Mouse (Mus musculus): Measurements from ENCODE around the gene Sox5. TPM values are rescaled to one million over a fixed set of nuclear protein-coding genes. Genes with fewer than 3 reads are reported as not detected.
"Not testable (repeated sequence)": the region's sequence is repeated elsewhere in the genome, so short reads cannot be mapped to it uniquely, and the experiment has no call there.

The Sox5 gene
- polyA plus RNA-seq, 1 experiment from 2014 or later, result 19.9 TPM

- Histone ChIP-seq H3K4me1 (replicated peaks) (no peaks in the 10 kb centered on the region), H3K4me3 (no peak overlapping the region), H3K27ac (ENCODE audit: poor library complexity, severe bottlenecking) (no peak overlapping the region), H3K9me3 (replicated peaks) (0 out of 2 replicates have a peak, but pooled peaks cover 5% of the 10 kb centered on the region), H3K27me3 (replicated peaks) (no peaks in the 10 kb centered on the region), H3K36me3 (no peaks in the 10 kb centered on the region), H3K4me2 (no peak overlapping the region), H3K9ac (no peak overlapping the region)
- 89% methylated on average over 3 of the region's 3 CpGs for WGBS
- no peak for ATAC-seq (ENCODE audit: insufficient number of reproducible peaks, low FRiP score)
These were observed 500.1 kb downstream of the Sox5 start for GRCm38 (mm10) chr6:144281661-144282060.

- H3K9ac ChIP-seq, result no peak overlapping the region
- H3K4me2 ChIP-seq, result no peak overlapping the region
- peaks cover 5% of the 10 kb centered on the region; the same call in 1 of the 2 replicates for H3K9me3 ChIP-seq (replicated peaks)
- no peaks in the 10 kb centered on the region for H3K27me3 ChIP-seq (replicated peaks)
- no peak overlapping the region for H3K27ac ChIP-seq (ENCODE audit: poor library complexity, severe bottlenecking)
- no peak overlapping the region for H3K4me3 ChIP-seq
- 0 out of 2 replicates have a peak, but pooled peaks cover under 1% of the 10 kb centered on the region for H3K4me1 ChIP-seq (replicated peaks)
- WGBS, result 68% methylated on average over 13 of the region's 13 CpGs
- no peak for ATAC-seq (ENCODE audit: insufficient number of reproducible peaks, low FRiP score)
- H3K36me3 ChIP-seq, result no peaks in the 10 kb centered on the region
These were observed 503.2 kb downstream of the Sox5 start for GRCm38 (mm10) chr6:144278505-144279053.

- H3K9me3 ChIP-seq (replicated peaks); H3K4me3 ChIP-seq; H3K27ac ChIP-seq (ENCODE audit: poor library complexity, severe bottlenecking); H3K9ac ChIP-seq; H3K4me2 ChIP-seq; ATAC-seq (ENCODE audit: insufficient number of reproducible peaks, low FRiP score); H3K36me3 ChIP-seq; H3K4me1 ChIP-seq (replicated peaks); H3K27me3 ChIP-seq (replicated peaks): not testable (repeated sequence)
- 38% methylated on average over 4 of the region's 4 CpGs for WGBS
These were observed 508.4 kb downstream of the Sox5 start for GRCm38 (mm10) chr6:144273425-144273824.

- H3K4me1 ChIP-seq (replicated peaks), result 0 out of 2 replicates have a peak, but pooled peaks cover 2% of the 10 kb centered on the region
- no peak overlapping the region for H3K4me2 ChIP-seq
- H3K36me3 ChIP-seq, result no peaks in the 10 kb centered on the region
- ATAC-seq (ENCODE audit: insufficient number of reproducible peaks, low FRiP score), result no peak
- no peak overlapping the region for H3K4me3 ChIP-seq
- H3K9me3 ChIP-seq (replicated peaks), result no peaks in the 10 kb centered on the region; the same call in 1 of the 2 replicates
- no peak overlapping the region for H3K9ac ChIP-seq
- WGBS, result 80% methylated on average over 2 of the region's 2 CpGs
- H3K27me3 ChIP-seq (replicated peaks), result no peaks in the 10 kb centered on the region
- no peak overlapping the region for H3K27ac ChIP-seq (ENCODE audit: poor library complexity, severe bottlenecking)
These were observed 510.5 kb downstream of the Sox5 start for GRCm38 (mm10) chr6:144271326-144271725.

- H3K9me3 ChIP-seq (replicated peaks), result no peaks in the 10 kb centered on the region
- H3K27me3 ChIP-seq (replicated peaks), result no peaks in the 10 kb centered on the region
- no peak for ATAC-seq (ENCODE audit: insufficient number of reproducible peaks, low FRiP score)
- no peaks in the 10 kb centered on the region for H3K36me3 ChIP-seq
- 0 out of 2 replicates have a peak, but pooled peaks cover 2% of the 10 kb centered on the region for H3K4me1 ChIP-seq (replicated peaks)
- H3K4me3 ChIP-seq, result no peak overlapping the region
- H3K27ac ChIP-seq (ENCODE audit: poor library complexity, severe bottlenecking), result no peak overlapping the region
- no peak overlapping the region for H3K4me2 ChIP-seq
- WGBS, result 77% methylated on average over 3 of the region's 3 CpGs
- H3K9ac ChIP-seq, result no peak overlapping the region
These were observed 511.5 kb downstream of the Sox5 start for GRCm38 (mm10) chr6:144270306-144270705.

GRCm38 (mm10) chr6:144269666-144270065 is 512.1 kb downstream of the Sox5 start:
- Histone ChIP-seq H3K4me3 (no peak overlapping the region), H3K4me2 (no peak overlapping the region), H3K9ac (no peak overlapping the region), H3K9me3 (replicated peaks) (no peaks in the 10 kb centered on the region), H3K27me3 (replicated peaks) (no peaks in the 10 kb centered on the region), H3K4me1 (replicated peaks) (0 out of 2 replicates have a peak, but pooled peaks cover 2% of the 10 kb centered on the region), H3K36me3 (no peaks in the 10 kb centered on the region), H3K27ac (ENCODE audit: poor library complexity, severe bottlenecking) (no peak overlapping the region)
- ATAC-seq (ENCODE audit: insufficient number of reproducible peaks, low FRiP score), result no peak
- WGBS, result 71% methylated on average over 4 of the region's 4 CpGs

- Histone ChIP-seq H3K4me3 (no peak overlapping the region), H3K36me3 (no peaks in the 10 kb centered on the region), H3K4me2 (no peak overlapping the region), H3K4me1 (replicated peaks) (no peaks in the 10 kb centered on the region), H3K9me3 (replicated peaks) (no peaks in the 10 kb centered on the region), H3K9ac (no peak overlapping the region), H3K27ac (ENCODE audit: poor library complexity, severe bottlenecking) (peak overlapping the region; percentile 3; the same call in 1 of the 2 replicates), H3K27me3 (replicated peaks) (no peaks in the 10 kb centered on the region)
- ATAC-seq (ENCODE audit: insufficient number of reproducible peaks, low FRiP score), result no peak
- 61% methylated on average over 5 of the region's 5 CpGs for WGBS
These were observed 516.0 kb downstream of the Sox5 start for GRCm38 (mm10) chr6:144265752-144266151.

- no peak overlapping the region for H3K27ac ChIP-seq (ENCODE audit: poor library complexity, severe bottlenecking)
- no peak overlapping the region for H3K9ac ChIP-seq
- H3K4me1 ChIP-seq (replicated peaks), result no peaks in the 10 kb centered on the region
- no peak overlapping the region for H3K4me3 ChIP-seq
- H3K9me3 ChIP-seq (replicated peaks), result no peaks in the 10 kb centered on the region
- ATAC-seq (ENCODE audit: insufficient number of reproducible peaks, low FRiP score), result no peak
- no peaks in the 10 kb centered on the region for H3K27me3 ChIP-seq (replicated peaks)
- H3K4me2 ChIP-seq, result no peak overlapping the region
- no peaks in the 10 kb centered on the region for H3K36me3 ChIP-seq
- WGBS, result 68% methylated on average over 7 of the region's 7 CpGs
These were observed 516.8 kb downstream of the Sox5 start for GRCm38 (mm10) chr6:144265004-144265403.

- Histone ChIP-seq H3K4me2 (no peak overlapping the region), H3K9ac (no peak overlapping the region), H3K4me1 (replicated peaks) (no peaks in the 10 kb centered on the region), H3K27ac (ENCODE audit: poor library complexity, severe bottlenecking) (0 out of 2 replicates have a peak overlapping the region, but pooled peaks have one; percentile 28), H3K27me3 (replicated peaks) (no peaks in the 10 kb centered on the region), H3K4me3 (no peak overlapping the region), H3K36me3 (no peaks in the 10 kb centered on the region), H3K9me3 (replicated peaks) (no peaks in the 10 kb centered on the region)
- 56% methylated on average over 16 of the region's 16 CpGs for WGBS
- ATAC-seq (ENCODE audit: insufficient number of reproducible peaks, low FRiP score), result no peak
These were observed 517.4 kb downstream of the Sox5 start for GRCm38 (mm10) chr6:144264320-144264915.

- Histone ChIP-seq H3K4me3 (no peak overlapping the region), H3K9me3 (replicated peaks) (no peaks in the 10 kb centered on the region), H3K27me3 (replicated peaks) (no peaks in the 10 kb centered on the region), H3K9ac (no peak overlapping the region), H3K4me2 (peak overlapping the region; percentile 16; the same call in 1 of the 2 replicates), H3K4me1 (replicated peaks) (peaks cover 6% of the 10 kb centered on the region; the same call in 1 of the 2 replicates), H3K36me3 (no peaks in the 10 kb centered on the region), H3K27ac (ENCODE audit: poor library complexity, severe bottlenecking) (no peak overlapping the region)
- WGBS, result 59% methylated on average over 8 of the region's 8 CpGs
- no peak for ATAC-seq (ENCODE audit: insufficient number of reproducible peaks, low FRiP score)
These were observed 525.3 kb downstream of the Sox5 start for GRCm38 (mm10) chr6:144256500-144256899.

- WGBS, result 79% methylated on average over 7 of the region's 7 CpGs
These were observed 529.5 kb downstream of the Sox5 start for GRCm38 (mm10) chr6:144252191-144252718.

More at GRCm38 (mm10) chr6:144252191-144252718, 529.5 kb downstream of the Sox5 start:
- Histone ChIP-seq H3K27ac (ENCODE audit: poor library complexity, severe bottlenecking) (no peak overlapping the region), H3K4me2 (no peak overlapping the region), H3K4me3 (no peak overlapping the region), H3K36me3 (no peaks in the 10 kb centered on the region), H3K4me1 (replicated peaks) (peaks cover 16% of the 10 kb centered on the region), H3K27me3 (replicated peaks) (no peaks in the 10 kb centered on the region), H3K9ac (no peak overlapping the region), H3K9me3 (replicated peaks) (no peaks in the 10 kb centered on the region)
- no peak for ATAC-seq (ENCODE audit: insufficient number of reproducible peaks, low FRiP score)
